Mouse (Mus musculus): ENCODE data around the gene 5430403G16Rik. TPM values are rescaled to one million over a fixed set of nuclear protein-coding genes. Genes with fewer than 3 reads are reported as not detected.
"Not testable (repeated sequence)": the region's sequence is repeated elsewhere in the genome, so short reads cannot be mapped to it uniquely, and the experiment has no call there.

The 5430403G16Rik gene
- 1 to 10 TPM; 2.7 to 3.1 TPM for total RNA-seq (2021)

DNA sequence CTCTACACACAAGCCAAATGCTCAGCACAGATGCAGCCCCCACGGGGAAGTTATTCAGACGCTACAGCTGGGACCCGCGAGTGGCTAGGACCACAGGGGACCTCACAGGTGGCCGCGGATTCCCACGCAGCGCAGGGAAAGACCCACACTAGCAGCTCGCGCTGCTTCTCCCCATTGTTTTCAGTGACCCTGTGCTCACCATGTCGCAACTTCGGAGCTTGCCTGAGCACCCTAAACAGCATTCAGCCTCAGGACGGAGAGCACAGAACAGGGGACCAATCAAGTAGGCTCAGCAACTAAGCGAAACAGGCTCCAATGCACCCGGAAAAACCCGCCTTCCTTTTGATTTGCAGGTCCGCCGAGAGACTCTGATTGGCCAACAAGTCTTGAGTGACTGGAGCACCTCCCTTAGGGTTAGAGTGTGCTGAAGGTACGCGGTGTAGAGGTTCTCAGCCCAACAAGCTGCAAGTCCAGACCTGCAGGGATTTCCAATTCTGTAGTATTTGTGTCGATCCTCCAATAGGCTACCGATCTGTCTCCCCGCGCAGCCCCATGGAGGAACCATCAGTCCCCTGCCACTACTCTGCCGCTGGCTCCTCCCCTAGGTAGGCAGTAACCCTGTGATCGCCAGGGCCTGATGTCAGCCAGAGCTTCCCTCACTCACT lies at the start of gene 5430403G16Rik:
5430403G16Rik (minus strand) TSS at position 505 of the 665 bp plus-strand sequence.
- peak; percentile 71 to 75 for DNase-seq

DNA sequence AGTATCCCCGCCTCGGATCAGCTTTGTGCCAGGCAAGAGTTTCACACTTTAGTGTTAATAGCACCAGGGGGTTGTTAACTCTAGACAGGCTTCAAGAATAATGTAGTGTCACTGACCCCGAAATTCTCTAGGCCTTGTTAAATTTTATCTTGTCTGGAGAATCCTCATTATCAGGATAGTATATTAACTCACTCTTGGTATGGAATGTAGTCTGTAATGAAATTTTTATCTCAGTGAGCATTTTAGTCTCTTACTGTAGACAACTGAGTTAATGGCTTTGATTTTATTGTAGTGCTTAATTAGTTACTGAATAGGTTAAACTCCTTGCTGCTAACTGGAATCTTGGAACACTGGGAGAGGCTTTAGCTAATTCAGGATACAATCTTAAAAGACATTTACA lies 26.5 kb upstream of the 5430403G16Rik start:
- not testable (repeated sequence) for DNase-seq

DNA sequence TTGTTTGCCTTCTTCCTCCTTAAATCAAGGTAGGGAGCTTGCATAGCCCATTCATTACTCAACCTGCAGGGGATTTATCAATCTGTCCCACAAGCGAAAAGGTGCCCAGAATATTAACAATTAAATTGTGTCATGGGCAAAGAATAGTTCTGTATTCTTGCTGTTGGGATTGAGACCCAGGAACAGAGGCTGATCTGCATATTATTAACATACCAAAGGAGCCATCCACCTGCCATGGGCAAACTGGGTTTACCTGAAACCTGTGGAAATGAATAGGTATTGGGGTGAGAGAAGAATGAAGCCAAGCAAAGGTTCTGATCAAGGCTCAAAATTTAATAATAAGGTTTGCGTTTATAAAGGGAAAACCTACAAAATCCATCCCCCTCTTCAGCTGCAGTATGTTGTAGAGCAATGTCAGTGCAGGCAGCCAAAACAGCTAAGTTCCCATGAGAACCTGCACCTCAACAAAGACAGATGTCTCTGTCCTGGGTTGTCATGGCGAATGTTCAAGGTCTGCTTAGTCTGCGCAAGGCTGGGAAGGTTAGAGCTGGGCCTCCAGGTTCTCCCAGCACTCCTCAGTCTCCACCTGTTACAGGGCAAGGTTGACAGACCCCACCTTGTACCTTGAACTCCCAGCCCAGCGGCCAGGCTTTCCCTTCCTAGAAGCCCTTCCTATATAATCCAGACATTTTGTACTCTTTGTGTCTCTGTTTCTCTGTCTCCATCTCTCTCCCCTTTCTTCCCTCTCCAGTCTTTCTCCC lies 544 bp upstream of the 5430403G16Rik start:
- not testable (repeated sequence) for DNase-seq

DNA sequence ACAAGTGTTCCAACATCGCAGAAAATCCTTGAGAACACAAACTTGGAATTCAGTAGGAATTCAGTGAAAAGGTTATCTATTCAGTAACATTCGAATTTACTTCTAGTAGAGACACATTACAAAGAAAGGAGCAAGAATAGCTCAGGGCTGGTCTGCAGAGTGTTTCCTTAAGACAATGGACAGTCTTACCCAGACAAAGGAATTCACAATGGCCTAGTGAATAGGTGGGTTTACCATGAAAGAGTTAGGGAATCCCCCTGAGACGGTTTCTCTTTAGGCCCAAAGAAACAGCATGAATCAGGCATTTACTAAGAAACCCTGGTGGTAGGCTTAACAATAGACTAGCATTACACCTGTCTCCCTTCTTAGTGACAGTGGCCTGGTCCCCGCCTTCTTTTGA lies 7.9 kb downstream of the 5430403G16Rik start:
- no peak for DNase-seq

Other genes with a start within 250 kb of the 5430403G16Rik start
- 10 to 100 TPM; 22.8 to 27.5 TPM for gene Crlf2, start 132.0 kb downstream of the 5430403G16Rik start, total RNA-seq (2021)
- gene 4930522L14Rik, start 60.8 kb upstream of the 5430403G16Rik start, total RNA-seq (2021), result 1 to 10 TPM; 2.9 to 3.8 TPM
- gene Gm15446, start 232.4 kb upstream of the 5430403G16Rik start, total RNA-seq (2021), result 10 to 100 TPM; 38.8 to 42.3 TPM